11 mouse cellular contexts compared by ENCODE assay signal in genomic region chr4:124685453-124685852, GRCm38 (mm10). TPM values are rescaled to one million over a fixed set of nuclear protein-coding genes. Genes with fewer than 3 reads are reported as not detected.
"Had no signal": no experiment of that assay in that cellular context is flagged by ENCODE, and none has a peak within 500 bp of the region (broad histone marks: within the 10 kb centered on the region; RNA-seq: fewer than 3 reads in every experiment).

No protein-coding gene starts in this region.

- H3K9ac ChIP-seq: kidney, embryonic 15.5 days; midbrain, embryonic 13.5 days; neural tube, embryonic 15.5 days had no signal

- H3K4me1 ChIP-seq: limb, embryonic 10.5 days; midbrain, embryonic 13.5 days; neural tube, embryonic 15.5 days had no signal

- H3K4me2 ChIP-seq: kidney, embryonic 15.5 days; liver, embryonic 11.5 days; midbrain, embryonic 13.5 days; neural tube, embryonic 15.5 days had no signal

- H3K27me3 ChIP-seq: kidney, embryonic 15.5 days; midbrain, embryonic 13.5 days; neural tube, embryonic 15.5 days had no signal

- H3K27ac ChIP-seq: kidney, embryonic 15.5 days; left cerebral cortex, adult 2 months; limb, embryonic 10.5 days; midbrain, embryonic 13.5 days; neural tube, embryonic 15.5 days had no signal

- DNase-seq: spleen, adult 18-20 months; thymus, adult 2 months; thymus, postnatal 25 days had no signal

- ATAC-seq: midbrain, embryonic 13.5 days had no signal

- H3K4me3 ChIP-seq: kidney, embryonic 15.5 days; left cerebral cortex, adult 2 months; limb, embryonic 10.5 days; midbrain, embryonic 13.5 days; neural tube, embryonic 15.5 days had no signal

- H3K9me3 ChIP-seq: kidney, embryonic 15.5 days; limb, embryonic 10.5 days; midbrain, embryonic 13.5 days; neural tube, embryonic 15.5 days had no signal

RNA-seq across cellular contexts. Expression of gene Pou3f1, which starts 28.8 kb away (rescaled TPM):
- total RNA-seq: megakaryocyte progenitor cell, adult 5-6 weeks had no signal
- polyA plus RNA-seq: liver, embryonic 16.5 days had no signal
